Mouse (Mus musculus) thymus, adult 2 months (tissue): Measurements from ENCODE around the gene Cdadc1.

Experiments used
- CTCF ChIP-seq: fragments of 200-500 bp; IDR thresholded peaks from 2 replicates; pipeline ENCODE4 v1.5.1; 2012; ENCODE audit warnings: mild to moderate bottlenecking, control low read depth, low read length, moderate library complexity, borderline replicate concordance; ENCODE audit not compliant: control insufficient read depth, poor library complexity, insufficient read depth; ENCODE audit errors: extremely low read depth
- POLR2A ChIP-seq: fragments of 200-500 bp; IDR thresholded peaks from 2 replicates; pipeline ENCODE4 v1.6.1; 2012; ENCODE audit warnings: mild to moderate bottlenecking, low read length, control low read depth, moderate library complexity; ENCODE audit not compliant: control insufficient read depth, poor library complexity, insufficient read depth; ENCODE audit errors: extremely low read depth

- no peak for TF ChIP-seq CTCF
- no peak for TF ChIP-seq POLR2A
Observed at GRCm38 (mm10) chr14:59549106-59549505, 48.7 kb downstream of the Cdadc1 start.
